Mouse (Mus musculus) T-helper 17 cell (primary cell): Measurements from ENCODE around the gene Stk35.

Source experiments
- in situ Hi-C, 2 experiments: fragments of 300-600 bp; cut with MboI, MseI; formaldehyde crosslinking; loops; 1 replicate in 1 of 2; 2 replicates in 1 of 2; pipeline ENCODE4 v1.15.1; 2025; ENCODE audit warnings: high pct_unique_total_duplicates in 2 of 2

Gene Stk35

DNA sequence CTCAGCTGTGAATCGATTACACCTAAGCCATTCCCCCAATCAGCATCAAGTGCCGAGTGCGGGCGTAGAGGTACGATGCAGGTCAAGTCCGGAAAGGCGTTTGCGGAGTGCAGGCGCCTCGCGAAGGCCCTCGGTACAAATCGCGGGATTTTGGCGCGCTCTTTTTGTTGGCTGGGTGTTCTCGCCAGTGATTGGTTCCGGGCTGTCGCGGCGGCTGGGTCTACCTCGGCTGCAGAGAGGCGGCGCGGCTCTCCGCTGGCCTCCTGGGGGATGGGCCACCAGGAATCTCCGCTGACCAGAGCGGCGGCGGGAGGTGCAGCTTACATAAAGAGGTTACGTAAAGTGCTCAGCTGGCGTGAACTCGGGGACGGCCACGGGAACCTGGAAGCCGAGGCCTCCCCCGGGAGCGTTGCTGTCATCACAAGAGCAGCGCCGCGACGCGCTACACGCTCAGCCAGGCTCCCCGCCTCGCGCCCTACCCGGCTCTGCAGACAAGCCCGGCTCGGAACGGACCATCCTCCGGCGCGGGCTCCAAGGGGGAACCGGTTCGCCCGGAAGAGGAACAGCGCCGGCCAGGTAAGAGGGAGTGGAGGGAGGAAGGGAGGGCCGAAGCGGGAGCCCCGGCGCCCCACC is at the start of gene Stk35:
TSS of gene Stk35 (plus strand) at position 247 of the 633 bp plus-strand sequence.
- in situ Hi-C loops: loop anchor here in 1 of 2 experiments (5.0 kb wide), 1 partner anchor 377 kb away; the partner anchor contains the start of gene Snrpb

DNA sequence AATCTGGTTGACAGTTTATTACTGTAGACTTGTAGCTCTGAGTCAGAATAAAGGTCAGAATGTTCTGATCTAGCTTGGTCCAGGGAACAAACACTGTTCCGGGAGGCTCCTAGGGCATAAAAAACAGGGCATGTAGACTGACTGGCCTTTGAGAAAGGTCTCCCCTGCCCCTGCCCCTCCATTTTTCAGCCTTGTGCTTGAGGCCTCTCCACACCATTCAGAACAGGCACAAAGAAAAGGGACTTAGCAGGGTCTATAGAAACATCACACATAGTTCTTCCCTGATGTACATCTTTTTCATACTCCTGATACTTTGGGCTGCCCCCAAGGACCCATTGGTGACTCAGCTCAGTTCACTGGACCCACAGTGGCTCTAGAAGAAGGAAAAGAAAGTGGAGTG is 18.3 kb upstream of the Stk35 start:
- in situ Hi-C loops: loop anchor here in 1 of 2 experiments (10.0 kb wide), 1 partner anchor 1027 kb away; no protein-coding TSS in a partner anchor

DNA sequence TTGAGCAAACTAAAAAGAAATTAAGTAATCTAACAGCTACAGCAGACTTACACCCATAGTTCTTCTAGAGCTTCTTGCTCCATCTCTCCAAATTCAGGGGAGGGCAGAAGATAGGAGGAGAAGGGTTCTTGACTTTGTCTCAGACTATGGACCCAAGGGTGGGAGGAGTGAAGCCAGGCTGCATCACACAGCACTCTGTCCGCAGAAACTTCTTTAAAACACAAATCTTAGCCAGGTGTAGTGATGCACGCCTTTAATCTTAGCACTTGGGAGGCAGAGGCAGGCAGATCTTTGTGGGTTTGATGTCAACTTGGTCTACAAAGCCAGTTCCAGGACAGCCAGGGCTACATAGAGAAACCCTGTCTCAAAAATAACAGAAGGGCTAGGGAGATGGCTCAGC is 3.8 kb upstream of the Stk35 start:
- in situ Hi-C loops: no loop called here

DNA sequence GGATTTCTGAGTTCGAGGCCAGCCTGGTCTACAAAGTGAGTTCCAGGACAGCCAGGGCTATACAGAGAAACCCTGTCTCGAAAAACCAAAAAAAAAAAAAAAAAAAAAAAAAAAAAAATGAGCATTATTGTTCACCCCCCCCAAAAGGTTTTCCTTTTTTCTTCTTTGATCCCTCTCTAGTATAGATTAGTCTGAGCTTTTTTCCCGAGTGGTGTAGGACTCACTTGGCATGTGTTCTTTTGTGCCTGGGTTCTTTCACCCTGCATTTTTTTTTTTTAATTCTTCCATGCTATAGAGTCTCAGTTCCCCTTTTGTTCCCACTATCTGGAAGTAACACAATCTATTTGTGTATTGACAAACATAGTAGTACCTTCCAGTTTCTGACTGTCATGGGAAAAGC is 2.6 kb upstream of the Stk35 start:
- in situ Hi-C loops: no loop called here

DNA sequence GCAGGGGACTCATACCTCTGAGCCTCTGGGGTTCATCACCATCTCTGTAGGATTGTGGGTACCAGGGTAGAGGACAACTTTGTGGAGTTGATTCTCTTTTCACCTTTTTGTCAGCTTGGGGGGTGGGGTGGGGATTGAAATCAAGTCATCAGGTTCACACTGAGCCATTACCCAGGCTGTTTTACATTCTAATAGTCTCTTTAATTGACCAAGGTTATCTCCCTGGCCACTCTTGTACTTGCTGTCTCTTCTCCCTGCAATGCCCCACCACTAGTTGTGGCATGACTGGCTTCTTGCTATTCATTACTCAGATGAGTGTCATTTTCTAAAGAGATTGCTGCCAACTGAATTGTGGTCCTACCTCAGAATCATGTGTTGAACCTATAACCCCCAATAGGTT is 1.9 kb upstream of the Stk35 start:
- in situ Hi-C loops: no loop called here

DNA sequence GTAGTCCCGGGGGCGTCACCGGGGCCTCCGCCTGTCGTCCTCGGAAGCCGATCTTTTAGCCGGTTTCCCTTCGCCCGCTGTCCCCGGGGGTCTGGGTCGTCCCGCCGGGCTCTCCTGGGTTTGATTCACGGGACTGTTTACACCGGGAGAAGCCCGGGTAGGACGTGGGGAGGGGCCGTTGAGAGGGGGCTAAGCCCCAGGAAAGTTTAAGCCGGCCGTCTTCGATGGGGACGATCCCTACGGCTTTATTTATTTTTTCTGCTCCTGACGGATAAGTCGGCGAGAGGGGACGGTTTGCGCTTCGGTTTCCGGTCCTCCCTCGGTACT is 550 bp downstream of the Stk35 start:
- in situ Hi-C loops: loop anchor here in 1 of 2 experiments (5.0 kb wide), 1 partner anchor 376 kb away; the partner anchor contains the start of gene Snrpb

DNA sequence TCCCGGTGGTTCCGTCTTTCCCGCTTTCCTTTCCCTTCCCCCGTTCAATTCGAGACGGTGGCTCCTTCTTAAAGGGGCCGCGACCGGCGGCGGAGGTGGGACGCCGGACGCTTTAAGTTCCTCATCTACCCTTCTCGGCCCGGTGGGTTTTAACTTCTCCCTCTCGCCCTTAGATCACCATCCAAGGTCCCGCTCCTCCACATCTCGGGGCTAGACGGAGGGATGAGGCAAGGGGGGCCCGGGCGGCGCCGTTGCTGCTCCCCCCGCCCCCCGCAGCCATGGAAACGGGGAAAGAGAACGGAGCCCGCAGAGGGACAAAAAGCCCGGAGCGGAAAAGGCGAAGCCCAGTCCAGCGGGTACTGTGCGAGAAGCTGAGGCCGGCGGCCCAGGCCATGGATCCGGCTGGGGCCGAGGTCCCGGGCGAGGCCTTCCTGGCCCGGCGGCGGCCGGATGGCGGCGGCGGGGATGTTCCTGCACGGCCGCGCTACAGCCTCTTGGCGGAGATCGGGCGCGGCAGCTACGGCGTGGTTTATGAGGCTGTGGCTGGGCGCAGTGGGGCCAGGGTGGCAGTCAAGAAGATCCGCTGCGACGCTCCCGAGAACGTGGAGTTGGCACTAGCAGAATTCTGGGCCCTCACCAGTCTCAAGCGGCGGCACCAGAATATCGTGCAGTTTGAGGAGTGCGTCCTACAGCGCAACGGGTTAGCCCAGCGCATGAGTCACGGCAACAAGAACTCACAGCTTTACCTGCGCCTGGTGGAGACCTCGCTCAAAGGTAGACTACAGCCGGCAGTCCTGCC is 1.1 kb downstream of the Stk35 start:
- in situ Hi-C loops: loop anchor here in 1 of 2 experiments (5.0 kb wide), 1 partner anchor 376 kb away; the partner anchor contains the start of gene Snrpb

DNA sequence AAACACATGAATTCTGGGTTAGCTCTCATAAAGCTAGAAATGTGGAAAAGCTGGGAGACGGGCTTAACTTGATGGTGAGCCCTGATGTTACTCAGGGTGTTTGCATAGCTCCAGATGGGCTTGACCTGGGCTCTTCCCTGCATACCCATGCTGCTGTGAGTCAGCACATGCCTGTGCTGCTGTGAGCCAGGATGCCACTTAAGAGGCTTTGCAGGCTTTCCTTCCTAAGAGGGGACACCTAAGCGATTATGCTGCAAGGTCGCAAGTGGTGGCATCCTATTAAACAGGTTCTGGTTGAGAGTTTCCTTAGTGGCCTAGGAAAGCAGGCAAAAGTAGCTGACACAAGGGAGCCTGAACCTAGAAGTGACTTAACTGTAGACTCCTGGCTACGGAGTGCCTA is 5.2 kb downstream of the Stk35 start:
- in situ Hi-C loops: no loop called here

DNA sequence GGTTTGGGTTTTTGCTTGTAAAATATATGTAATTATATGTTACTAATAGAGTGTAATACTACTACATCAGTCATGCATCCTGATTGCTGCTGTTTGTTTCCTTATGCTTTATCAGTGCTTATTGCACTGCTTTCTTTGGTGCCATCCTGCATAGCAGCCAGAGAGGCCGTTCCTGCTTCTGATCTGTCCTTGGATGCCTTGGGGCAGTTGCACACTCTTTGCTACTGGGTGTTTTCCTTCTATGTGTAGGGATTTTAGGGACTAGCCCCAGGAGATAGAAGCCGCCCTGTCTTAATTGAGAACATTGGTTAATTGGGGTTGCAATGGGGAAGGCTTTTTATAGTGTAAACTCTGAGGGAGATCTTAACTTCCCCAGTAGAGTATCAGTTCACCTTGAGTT is 6.2 kb downstream of the Stk35 start:
- in situ Hi-C loops: no loop called here

DNA sequence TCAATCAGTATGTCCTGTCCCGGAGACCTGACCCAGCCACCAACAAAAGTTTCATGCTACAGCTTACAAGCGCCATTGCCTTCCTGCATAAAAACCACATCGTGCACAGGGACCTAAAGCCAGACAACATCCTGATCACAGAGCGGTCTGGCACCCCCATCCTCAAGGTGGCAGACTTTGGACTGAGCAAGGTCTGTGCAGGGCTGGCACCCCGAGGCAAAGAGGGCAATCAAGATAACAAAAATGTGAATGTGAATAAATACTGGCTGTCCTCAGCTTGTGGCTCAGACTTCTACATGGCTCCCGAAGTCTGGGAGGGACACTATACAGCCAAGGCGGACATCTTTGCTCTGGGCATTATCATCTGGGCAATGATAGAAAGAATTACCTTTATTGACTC is 10.2 kb downstream of the Stk35 start:
- in situ Hi-C loops: no loop called here

DNA sequence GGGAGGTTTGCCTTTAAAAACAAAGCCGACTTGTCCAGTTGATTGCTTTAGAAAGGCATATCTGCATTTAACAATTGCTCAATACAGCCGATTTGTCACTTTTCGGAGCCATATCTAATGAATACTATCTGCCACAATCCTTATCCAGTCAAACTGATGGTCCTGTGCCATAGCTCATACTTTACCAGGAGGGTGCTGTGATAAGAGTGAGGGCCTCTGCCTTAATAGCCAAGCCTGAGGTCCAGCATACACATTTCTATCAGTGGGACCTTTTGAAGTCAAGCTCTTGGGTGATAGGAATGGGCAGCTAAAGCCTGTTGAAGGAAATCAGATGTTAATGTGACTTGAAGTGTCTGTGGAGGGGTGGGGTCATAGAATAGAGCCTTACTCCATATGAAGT is 13.7 kb downstream of the Stk35 start:
- in situ Hi-C loops: no loop called here

DNA sequence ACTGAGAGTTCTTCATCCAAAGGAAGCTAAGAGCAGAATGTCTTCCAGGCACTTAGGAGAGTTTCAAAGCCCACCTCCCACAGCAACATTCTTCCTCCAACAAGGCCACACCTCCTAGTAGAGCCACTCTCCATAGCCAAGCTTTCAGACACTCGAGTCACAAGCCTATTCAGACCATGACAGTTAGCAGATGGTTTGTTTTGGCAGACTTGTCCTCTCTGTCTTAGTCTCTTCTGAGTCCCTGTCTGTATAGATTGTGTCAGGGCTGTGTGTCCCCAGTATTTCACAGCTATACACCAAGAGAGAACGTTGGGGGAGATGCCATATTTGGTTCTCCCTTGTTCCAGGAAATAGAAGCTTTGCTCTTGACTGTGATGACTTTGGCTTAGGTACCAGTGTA is 14.8 kb downstream of the Stk35 start:
- in situ Hi-C loops: no loop called here

DNA sequence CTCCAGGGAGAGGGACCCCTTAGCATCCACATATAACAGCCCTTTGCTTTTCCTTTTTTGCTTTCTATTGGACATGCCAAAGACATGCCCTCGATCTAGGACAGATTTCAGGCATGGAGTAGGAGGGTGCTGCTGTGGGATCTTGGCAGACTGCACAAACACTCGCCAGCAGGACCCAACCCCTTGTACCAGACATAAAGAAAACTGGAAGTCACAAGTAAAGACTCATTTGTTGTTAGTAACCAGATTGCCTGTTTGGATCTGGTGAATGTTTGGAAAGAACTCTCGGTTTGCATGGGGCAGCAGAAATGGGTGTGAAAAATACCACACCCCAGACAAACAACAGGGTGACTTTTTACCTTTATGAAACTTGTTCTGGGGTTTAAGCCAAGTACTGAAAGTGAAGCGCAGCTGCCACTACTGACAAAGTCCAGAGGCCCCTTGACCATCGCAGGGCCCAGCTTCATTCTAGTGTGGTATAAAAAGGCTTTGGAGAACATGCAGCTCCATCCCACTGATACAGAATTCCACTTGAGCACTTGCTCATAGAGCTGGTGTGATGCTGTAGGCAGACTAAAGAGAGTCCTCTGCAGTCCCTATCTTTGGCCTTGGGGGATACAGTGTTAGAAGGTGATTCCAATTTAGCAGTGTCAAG is 17.4 kb downstream of the Stk35 start:
- in situ Hi-C loops: no loop called here

DNA sequence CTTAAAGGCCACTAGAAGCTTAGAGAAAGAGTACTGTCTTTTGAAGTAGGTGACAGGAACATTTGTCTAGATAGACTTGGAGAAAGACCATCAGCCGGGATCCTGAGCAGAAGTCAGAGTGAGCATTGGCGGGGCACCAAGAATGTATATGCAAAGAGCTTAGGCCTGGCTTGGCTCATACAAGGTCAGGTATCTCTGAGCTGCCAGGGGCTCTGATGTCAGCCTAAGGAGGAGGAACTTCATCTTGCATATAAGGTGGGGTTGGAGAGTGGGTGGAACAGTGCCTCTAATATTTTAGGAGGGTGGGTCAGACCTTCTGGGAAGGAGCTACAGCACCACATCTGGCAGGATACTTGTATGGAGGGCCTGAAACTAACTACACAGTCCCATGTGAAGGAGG is 18.6 kb downstream of the Stk35 start:
- in situ Hi-C loops: no loop called here

DNA sequence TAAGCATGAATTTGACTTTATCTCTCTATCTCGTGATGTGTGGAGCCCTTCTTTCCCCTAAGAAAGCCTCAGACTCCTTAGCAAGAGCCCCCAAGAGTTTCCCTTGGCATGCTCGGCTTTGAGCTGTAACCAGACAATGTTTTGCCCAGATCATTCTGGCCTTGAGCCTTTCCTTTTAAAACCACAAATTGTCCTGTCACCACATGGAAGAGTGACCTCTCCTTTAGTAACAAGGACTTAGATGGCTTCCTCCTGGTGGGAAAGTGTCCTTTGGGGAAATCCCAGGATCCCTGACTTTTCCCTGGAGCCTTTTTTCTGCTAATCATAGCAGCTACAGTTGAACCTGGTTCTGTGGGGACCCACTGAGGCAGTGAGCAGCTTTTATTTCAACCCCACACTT is 19.2 kb downstream of the Stk35 start:
- in situ Hi-C loops: no loop called here

DNA sequence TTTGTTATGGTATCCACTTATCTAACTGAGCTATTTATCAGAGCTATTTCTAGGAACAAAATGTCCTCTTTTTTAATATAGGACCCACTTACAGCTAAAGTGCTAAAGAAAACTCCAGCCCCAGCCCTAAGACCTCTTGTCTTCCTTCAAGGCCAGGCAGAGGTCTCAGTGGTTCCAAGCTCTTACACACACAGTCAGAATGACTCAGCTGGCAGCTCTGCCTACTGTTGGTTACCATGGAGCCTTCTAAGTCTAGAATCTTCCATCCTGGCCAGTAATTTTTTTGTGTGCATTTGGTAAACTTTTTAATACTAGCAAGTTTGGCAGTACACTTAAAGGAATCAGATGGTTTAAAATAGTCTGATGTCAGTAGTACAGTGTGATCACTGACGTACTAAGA is 19.6 kb downstream of the Stk35 start:
- in situ Hi-C loops: no loop called here

DNA sequence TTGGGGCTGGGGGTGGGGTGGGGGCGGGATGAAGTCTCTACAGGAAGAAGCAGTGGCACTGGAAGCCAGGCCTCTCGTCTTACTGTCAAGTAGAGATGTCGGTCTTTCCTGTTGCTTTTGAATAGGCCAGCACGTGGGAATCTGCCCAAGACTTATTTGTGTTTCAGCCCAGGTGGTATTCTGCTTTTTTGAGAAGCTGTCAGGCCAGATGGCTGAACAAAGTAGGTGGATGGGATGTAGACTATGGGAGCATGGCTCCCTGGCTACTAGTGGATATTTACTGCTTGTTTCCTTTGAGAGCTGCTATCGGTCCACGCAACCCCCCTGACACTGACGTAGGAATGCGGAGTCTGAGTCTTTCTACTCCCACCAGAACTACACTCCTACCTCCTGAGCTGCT is 20.7 kb downstream of the Stk35 start:
- in situ Hi-C loops: no loop called here

DNA sequence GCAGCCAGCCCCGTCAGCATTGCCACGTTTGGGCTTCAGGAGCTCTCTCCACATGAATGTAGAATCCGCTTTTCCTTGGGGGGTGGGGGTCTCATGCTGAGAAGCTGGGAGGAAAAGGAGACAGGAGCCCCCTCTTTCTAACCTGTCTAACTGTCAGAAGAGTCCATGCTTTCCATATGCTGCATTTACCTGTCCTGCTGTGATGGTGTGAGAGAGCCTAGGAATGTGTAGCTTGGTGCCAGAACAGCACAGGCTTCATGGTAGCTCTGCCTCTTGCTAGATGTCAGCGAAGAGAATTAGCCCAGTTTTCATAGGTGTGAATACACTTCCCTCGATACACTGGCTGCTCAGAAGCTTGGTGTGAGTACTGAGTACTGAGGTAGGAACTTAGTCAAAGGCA is 21.3 kb downstream of the Stk35 start:
- in situ Hi-C loops: no loop called here

DNA sequence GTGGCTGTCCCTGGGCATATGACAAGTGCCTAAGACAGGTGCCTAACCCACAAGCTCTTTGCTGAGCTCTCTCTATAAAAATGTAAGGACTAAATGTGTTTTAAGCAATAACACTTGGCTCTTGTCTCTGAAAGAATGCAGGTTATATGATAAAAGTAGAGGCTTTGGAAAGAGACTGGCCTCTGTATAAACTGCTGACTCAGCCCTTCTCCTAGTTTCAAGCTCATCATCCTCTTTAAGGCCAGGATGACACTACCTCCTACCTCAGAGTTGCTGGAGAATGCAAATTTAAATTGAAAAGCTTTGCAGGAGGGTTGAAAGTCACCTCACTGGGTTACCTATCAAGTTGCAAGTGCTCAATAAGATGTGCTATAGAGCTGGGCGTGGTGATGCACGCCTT is 23.0 kb downstream of the Stk35 start:
- in situ Hi-C loops: no loop called here

DNA sequence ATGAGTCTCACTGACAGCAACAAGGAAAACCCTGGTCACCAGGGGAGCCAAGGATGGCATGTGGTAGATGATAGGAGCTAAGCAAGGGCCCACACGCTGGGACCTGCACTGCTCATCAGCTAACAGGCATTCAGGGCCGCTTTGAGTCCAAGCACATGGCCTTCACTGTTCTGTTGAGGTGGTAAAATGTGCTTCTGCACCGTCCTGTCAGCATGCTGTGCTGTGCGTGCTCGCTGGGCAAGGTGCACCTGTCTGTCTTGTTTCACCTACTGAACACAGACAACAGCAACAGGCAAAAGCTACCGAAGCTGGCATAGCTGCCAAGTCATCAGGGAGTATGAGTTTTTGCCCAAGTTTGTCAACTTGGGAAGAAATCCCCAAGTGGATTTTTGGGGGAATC is 23.9 kb downstream of the Stk35 start:
- in situ Hi-C loops: no loop called here

DNA sequence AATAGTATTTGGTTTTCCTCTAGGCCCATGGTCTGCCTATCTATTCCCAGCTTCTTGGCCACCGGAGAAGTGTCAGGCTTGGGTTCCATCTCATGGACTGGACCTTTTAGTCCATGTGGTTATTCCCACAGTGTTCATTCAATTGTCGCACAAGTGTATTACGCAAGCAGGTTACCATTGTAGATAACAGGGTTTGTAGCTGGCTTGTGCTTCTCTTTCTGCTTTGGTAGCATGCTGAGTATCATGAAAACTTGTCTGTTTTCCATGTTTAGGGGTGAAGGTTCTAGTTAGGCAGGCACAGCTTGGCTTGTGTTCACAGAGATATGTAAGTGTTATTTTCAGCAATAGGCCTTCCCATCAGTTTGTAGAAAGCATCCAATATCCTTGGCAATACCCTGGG is 25.8 kb downstream of the Stk35 start:
- in situ Hi-C loops: no loop called here

DNA sequence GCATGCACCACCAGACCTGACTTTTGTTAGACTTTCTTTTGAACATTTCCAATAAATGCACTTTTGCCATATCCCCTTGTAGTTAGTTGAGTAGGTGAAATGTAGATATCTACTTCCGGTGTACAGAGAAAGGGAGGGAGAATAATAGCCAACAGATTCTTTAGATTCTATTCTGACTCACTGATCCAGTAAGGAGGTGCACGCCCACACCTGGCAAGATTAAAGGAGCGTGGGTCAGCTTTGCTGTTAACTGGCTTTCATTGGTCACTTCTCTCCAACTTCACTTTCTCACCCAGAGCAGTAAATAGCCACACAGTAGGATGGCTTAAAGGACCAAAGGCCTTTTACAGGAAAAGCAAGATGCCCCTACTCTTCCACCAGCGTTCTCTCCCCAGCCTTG is 32.7 kb downstream of the Stk35 start:
- in situ Hi-C loops: no loop called here

DNA sequence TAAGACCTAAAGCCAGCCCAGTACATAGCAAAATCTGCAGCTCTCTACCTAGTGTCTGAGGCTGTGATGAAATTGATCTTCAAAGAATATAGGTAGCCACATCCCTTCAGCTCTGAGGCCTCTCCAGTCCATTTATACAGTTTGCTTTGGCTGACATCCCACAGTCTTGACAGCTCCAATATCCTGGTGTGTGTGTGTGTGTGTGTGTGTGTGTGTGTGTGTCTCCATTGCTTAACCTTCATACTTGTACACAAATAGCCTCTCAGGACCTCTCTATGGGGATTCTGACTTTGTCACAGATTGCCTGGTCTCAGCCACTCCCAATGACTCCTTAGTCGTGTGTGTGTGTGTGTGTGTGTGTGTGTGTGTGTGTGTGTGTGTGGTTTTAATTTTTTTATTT is 33.9 kb downstream of the Stk35 start:
- in situ Hi-C loops: no loop called here
